In the genomic region with DNA sequence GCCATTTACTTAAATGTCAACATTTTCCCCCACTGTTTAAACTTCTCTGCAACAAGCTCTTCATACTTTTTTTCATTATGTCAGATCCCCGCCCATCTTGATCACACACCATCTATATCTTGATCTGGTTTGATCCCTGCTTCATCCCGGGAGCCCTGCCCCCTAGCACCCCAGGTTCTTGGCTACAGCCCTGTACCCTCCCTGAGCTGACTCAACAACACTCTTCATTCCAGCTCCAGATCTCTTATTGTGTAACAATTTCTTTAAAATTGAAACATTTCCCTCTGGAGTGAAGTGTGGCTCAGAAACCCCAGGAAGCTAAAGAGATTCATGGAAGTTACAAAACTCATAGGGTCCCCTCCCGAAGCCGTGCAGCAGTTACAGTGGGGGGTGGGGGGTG, we compare ENCODE assay signal across 16 mouse cellular contexts.
"Had no signal": no experiment of that assay in that cellular context is flagged by ENCODE, and none has a peak within 500 bp of the region (broad histone marks: within the 10 kb centered on the region; RNA-seq: fewer than 3 reads in every experiment).

No protein-coding gene starts in this region.

- ATAC-seq: liver, postnatal 0 days; midbrain, embryonic 13.5 days; midbrain, embryonic 15.5 days had no signal

- DNase-seq: liver, postnatal 0 days; lung, postnatal 10 days; right cerebral cortex, postnatal 25 days; right cerebral cortex, postnatal 4 days; spleen, adult 18-20 months; thymus, adult 18-20 months; thymus, postnatal 14 days; thymus, postnatal 36 days had no signal

- H3K4me2 ChIP-seq: liver, embryonic 15.5 days; lung, embryonic 14.5 days; midbrain, embryonic 11.5 days; midbrain, embryonic 13.5 days; midbrain, embryonic 15.5 days; neural tube, embryonic 12.5 days had no signal

- H3K9ac ChIP-seq: liver, embryonic 15.5 days; liver, postnatal 0 days; lung, embryonic 14.5 days; midbrain, embryonic 13.5 days; midbrain, embryonic 15.5 days; neural tube, embryonic 12.5 days had no signal

- H3K36me3 ChIP-seq: liver, embryonic 15.5 days; midbrain, embryonic 13.5 days; midbrain, embryonic 15.5 days; neural tube, embryonic 12.5 days had no signal

- H3K9me3 ChIP-seq: liver, embryonic 15.5 days; midbrain, embryonic 13.5 days; midbrain, embryonic 15.5 days; neural tube, embryonic 12.5 days had no signal

- H3K27me3 ChIP-seq: liver, embryonic 15.5 days; megakaryocyte, embryonic 14.5 days; midbrain, embryonic 13.5 days; midbrain, embryonic 15.5 days; neural tube, embryonic 12.5 days had no signal

- H3K27ac ChIP-seq: liver, embryonic 15.5 days; macrophage; midbrain, embryonic 13.5 days; midbrain, embryonic 15.5 days; neural tube, embryonic 12.5 days had no signal

- H3K4me3 ChIP-seq: liver, embryonic 15.5 days; megakaryocyte, embryonic 14.5 days; midbrain, embryonic 13.5 days; midbrain, embryonic 15.5 days; neural tube, embryonic 12.5 days had no signal

- H3K4me1 ChIP-seq: liver, embryonic 15.5 days; megakaryocyte, embryonic 14.5 days; midbrain, embryonic 13.5 days; midbrain, embryonic 15.5 days; neural tube, embryonic 12.5 days had no signal
